Mouse (Mus musculus) liver, embryonic 16.5 days (tissue): Measurements from ENCODE around the gene Epyc. TPM values are rescaled to one million over a fixed set of nuclear protein-coding genes. Genes with fewer than 3 reads are reported as not detected.

Experiments used
- ATAC-seq: fragments of 200-750 bp; cut with Nextera tagmentation; 2 replicates; pipeline ENCODE4 v1.8.0; 2017; ENCODE audit warnings: low read depth, mild to moderate bottlenecking, moderate number of reproducible peaks, moderate library complexity
- H3K27ac ChIP-seq: fragments of 300-500 bp; sonication (generic); 2 replicates; pipeline ENCODE4 v1.5.1; 2014; ENCODE audit warnings: mild to moderate bottlenecking, low read length
- H3K27me3 ChIP-seq: fragments of 300-500 bp; sonication (generic); 2 replicates; pipeline ENCODE4 v1.6.1; 2014; ENCODE audit warnings: low read depth, low read length, mixed read lengths; ENCODE audit not compliant: control insufficient read depth, insufficient read depth
- H3K36me3 ChIP-seq: fragments of 300-500 bp; sonication (generic); 2 replicates; pipeline ENCODE4 v1.6.1; 2014; ENCODE audit warnings: mild to moderate bottlenecking; ENCODE audit not compliant: control insufficient read depth, insufficient read depth
- H3K4me1 ChIP-seq: fragments of 300-500 bp; sonication (generic); 2 replicates; pipeline ENCODE4 v1.6.1; 2014; ENCODE audit warnings: low read depth, low read length, mixed read lengths; ENCODE audit not compliant: control insufficient read depth
- H3K4me2 ChIP-seq: fragments of 300-500 bp; sonication (generic); 2 replicates; pipeline ENCODE4 v1.6.1; 2014; ENCODE audit warnings: low read depth, low read length, mixed read lengths
- H3K4me3 ChIP-seq: fragments of 300-500 bp; sonication (generic); 2 replicates; pipeline ENCODE4 v1.5.1; 2014; ENCODE audit warnings: low read depth, mild to moderate bottlenecking, low read length
- H3K9ac ChIP-seq: fragments of 300-500 bp; sonication (generic); 2 replicates; pipeline ENCODE4 v1.6.1; 2014; ENCODE audit warnings: low read depth, low read length
- H3K9me3 ChIP-seq: fragments of 300-500 bp; sonication (generic); replicated peaks from 2 replicates; pipeline ENCODE4 v1.6.1; 2016; ENCODE audit warnings: low read length; ENCODE audit not compliant: control insufficient read depth
- WGBS: fragments of 180-500 bp; shearing (Covaris S2); extraction: QIAGEN DNeasy Blood & Tissue Kit; methylation state at CpG from one replicate; pipeline ENCODE4 v1.1.7; 2014; ENCODE audit not compliant: insufficient replicate concordance; 5-methylcytosine and 5-hydroxymethylcytosine counted together
- polyA plus RNA-seq: library from polyadenylated mRNA; unstranded; fragments of >200 nt; fragmentation: Nextera tagmentation; extraction: Ambion mirVana; gene quantifications from 2 replicates; pipeline ENCODE4 v1.2.1, GENCODE M21; 2015

Gene Epyc
- polyA plus RNA-seq, 1 experiment from 2014 or later = not detected

DNA sequence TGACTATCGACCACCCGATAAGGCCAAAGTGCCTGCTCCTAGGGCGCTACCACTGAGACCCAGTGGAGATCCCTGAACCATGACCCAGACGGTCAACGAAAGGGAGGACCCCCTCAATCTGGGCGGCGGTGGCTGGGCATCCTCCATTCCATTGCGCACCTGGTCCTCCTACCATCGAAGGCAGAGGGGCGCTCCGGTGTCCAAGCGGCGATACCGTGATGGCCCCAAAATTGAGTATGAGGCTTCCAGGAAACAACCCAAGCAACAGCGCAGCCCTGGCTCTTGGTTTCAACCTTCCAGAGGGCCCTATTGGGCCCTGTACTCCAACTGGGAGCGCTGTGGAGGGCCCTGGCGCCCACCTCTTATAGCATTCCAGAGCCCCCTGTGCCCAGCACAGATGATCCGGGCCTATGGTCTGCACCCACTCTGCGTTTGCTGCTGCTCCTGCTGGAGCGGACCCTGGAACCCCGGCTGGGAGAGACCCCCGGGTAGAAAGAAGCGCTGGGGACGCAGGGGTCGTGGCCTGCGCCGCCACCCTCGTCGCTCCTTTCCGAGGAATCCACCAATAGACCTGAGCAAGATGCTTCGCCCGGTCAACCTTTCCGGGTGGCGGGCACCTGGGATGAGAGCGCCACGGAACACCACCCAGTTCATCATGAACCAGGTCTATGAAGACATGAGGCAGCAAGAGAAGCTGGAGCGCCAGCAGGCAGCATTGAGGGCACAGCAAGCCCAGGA is 49.7 kb downstream of the Epyc start:
- H3K9ac ChIP-seq = no peak overlapping the region
- no peaks in the 10 kb centered on the region for H3K4me1 ChIP-seq
- no peak for ATAC-seq
- no peak overlapping the region for H3K4me3 ChIP-seq
- no peak overlapping the region for H3K4me2 ChIP-seq
- no peak overlapping the region for H3K27ac ChIP-seq
- WGBS = 82% methylated on average over 37 of the region's 37 CpGs
- no peaks in the 10 kb centered on the region for H3K36me3 ChIP-seq
- H3K9me3 ChIP-seq = no peaks in the 10 kb centered on the region
- no peaks in the 10 kb centered on the region for H3K27me3 ChIP-seq

GRCm38 (mm10) chr10:97702321-97702720 is 58.5 kb downstream of the Epyc start:
- Histone ChIP-seq H3K27me3 (no peaks in the 10 kb centered on the region), H3K27ac (no peak overlapping the region), H3K4me3 (no peak overlapping the region), H3K4me2 (no peak overlapping the region), H3K9ac (no peak overlapping the region), H3K4me1 (no peaks in the 10 kb centered on the region), H3K36me3 (no peaks in the 10 kb centered on the region), H3K9me3 (no peaks in the 10 kb centered on the region)
- no peak for ATAC-seq

DNA sequence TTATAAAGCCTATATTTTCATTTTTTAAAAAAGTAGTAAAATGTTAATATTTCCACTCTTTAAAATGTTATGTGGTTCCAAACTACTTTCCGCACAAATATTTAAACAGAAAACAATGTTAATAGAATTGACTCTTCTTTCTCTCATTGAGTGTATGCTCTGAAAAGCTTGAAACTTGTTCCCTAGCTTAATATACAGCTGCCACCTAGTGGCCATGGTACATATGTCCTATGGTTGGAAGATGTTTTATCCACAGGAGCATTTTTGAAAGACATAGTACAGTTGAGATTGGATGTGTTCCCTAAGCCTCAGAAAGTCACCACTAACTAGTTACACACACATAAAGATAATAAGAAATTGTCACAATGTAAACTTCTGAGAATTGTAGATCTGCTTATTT is 60.7 kb downstream of the Epyc start:
- Histone ChIP-seq H3K4me3 (no peak overlapping the region), H3K27ac (no peak overlapping the region), H3K9ac (no peak overlapping the region), H3K9me3 (no peaks in the 10 kb centered on the region), H3K4me2 (no peak overlapping the region), H3K36me3 (no peaks in the 10 kb centered on the region), H3K4me1 (no peaks in the 10 kb centered on the region), H3K27me3 (no peaks in the 10 kb centered on the region)
- 33% methylated on average over 1 of the region's 1 CpGs for WGBS
- ATAC-seq = no peak

DNA sequence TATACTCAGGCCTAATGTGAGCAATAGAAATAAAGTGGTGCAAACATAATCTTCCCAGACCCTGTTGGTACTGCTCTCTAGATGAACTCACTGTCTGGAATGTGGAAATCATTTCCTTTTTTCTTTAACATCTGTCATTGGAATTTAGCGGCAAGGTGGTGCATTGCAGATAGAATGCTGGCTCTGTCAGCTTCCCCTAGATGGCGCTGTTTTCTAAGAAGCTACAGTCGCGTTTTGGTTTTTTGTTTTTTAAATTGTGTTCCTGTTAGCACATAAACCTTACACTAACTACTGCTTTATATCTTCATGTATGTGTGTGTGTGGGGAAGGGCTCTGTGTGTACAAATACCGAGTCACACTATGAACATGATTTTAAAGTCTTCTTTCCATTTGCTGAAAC is 68.8 kb downstream of the Epyc start:
- Histone ChIP-seq H3K4me2 (no peak overlapping the region), H3K4me3 (no peak overlapping the region), H3K27ac (no peak overlapping the region), H3K27me3 (no peaks in the 10 kb centered on the region), H3K36me3 (no peaks in the 10 kb centered on the region), H3K9me3 (no peaks in the 10 kb centered on the region), H3K9ac (no peak overlapping the region), H3K4me1 (no peaks in the 10 kb centered on the region)
- no peak for ATAC-seq
- 4% methylated on average over 5 of the region's 5 CpGs for WGBS

DNA sequence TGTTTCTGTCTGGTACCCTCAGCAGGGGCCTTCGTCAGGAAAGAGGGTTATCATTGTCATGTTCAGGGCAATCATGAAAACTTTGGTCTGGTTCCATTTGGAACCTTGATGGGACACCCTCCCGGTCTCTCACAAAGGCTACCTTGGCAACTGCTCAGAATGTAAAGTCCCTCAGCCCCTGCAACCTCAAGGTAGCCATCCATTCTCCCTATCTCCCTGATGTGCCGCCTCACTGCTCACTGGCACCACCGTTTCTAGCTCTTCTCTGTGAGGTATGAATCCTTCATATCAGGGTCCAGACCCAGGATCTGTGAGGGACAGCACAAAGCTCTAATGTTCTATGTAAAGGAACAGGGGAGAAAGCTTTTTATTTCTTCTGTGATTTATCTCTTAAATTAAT is 70.7 kb downstream of the Epyc start:
- no peaks in the 10 kb centered on the region for H3K27me3 ChIP-seq
- no peaks in the 10 kb centered on the region for H3K9me3 ChIP-seq
- H3K9ac ChIP-seq = no peak overlapping the region
- no peak overlapping the region for H3K4me3 ChIP-seq
- H3K27ac ChIP-seq = no peak overlapping the region
- no peaks in the 10 kb centered on the region for H3K4me1 ChIP-seq
- ATAC-seq = no peak
- H3K36me3 ChIP-seq = no peaks in the 10 kb centered on the region
- 59% methylated on average over 4 of the region's 4 CpGs for WGBS
- H3K4me2 ChIP-seq = no peak overlapping the region

DNA sequence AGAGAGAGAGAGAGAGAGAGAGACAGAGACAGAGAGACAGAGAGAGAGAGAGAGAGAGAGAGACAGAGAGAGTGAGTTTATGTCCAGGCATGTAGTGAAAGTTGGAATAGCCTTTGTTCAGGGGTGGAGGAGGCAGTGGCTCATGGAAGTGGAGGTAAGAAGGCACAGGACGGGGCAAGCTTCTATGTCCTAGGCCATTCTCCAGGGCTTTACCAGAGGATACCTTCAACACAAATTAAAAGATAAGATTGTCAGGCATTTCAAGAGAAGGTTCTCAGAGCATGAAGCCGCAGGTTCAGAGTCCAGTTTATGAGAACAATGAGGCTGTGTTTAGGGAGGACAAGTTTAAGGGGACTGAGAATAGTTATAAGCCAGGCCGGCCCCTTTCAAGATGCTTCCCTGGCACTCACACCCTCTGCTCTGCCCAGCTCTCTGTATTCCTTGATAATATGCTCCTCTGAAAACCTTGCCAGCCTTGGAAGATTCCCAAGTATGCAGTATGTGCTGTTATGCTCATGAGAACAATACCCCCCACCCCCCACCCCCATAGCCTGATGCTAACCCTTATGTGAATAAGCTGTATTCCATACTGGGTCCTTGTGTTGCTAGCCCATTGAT is 71.5 kb downstream of the Epyc start:
- Histone ChIP-seq H3K9ac (no peak overlapping the region), H3K27me3 (no peaks in the 10 kb centered on the region), H3K4me2 (no peak overlapping the region), H3K4me1 (no peaks in the 10 kb centered on the region), H3K36me3 (no peaks in the 10 kb centered on the region), H3K4me3 (no peak overlapping the region), H3K9me3 (no peaks in the 10 kb centered on the region), H3K27ac (no peak overlapping the region)
- 59% methylated on average over 3 of the region's 3 CpGs for WGBS
- no peak for ATAC-seq

- Histone ChIP-seq H3K27ac (no peak overlapping the region), H3K4me3 (no peak overlapping the region), H3K9me3 (no peaks in the 10 kb centered on the region), H3K4me2 (no peak overlapping the region), H3K4me1 (no peaks in the 10 kb centered on the region), H3K36me3 (no peaks in the 10 kb centered on the region), H3K9ac (no peak overlapping the region), H3K27me3 (no peaks in the 10 kb centered on the region)
- 36% methylated on average over 1 of the region's 1 CpGs for WGBS
- no peak for ATAC-seq
These were observed 73.4 kb downstream of the Epyc start for GRCm38 (mm10) chr10:97717233-97717632.

GRCm38 (mm10) chr10:97718021-97718420 is 74.2 kb downstream of the Epyc start:
- Histone ChIP-seq H3K9ac (no peak overlapping the region), H3K4me3 (no peak overlapping the region), H3K4me2 (no peak overlapping the region), H3K27ac (no peak overlapping the region), H3K9me3 (no peaks in the 10 kb centered on the region), H3K36me3 (no peaks in the 10 kb centered on the region), H3K27me3 (no peaks in the 10 kb centered on the region), H3K4me1 (no peaks in the 10 kb centered on the region)
- no peak for ATAC-seq
- WGBS = 45% methylated on average over 2 of the region's 2 CpGs

DNA sequence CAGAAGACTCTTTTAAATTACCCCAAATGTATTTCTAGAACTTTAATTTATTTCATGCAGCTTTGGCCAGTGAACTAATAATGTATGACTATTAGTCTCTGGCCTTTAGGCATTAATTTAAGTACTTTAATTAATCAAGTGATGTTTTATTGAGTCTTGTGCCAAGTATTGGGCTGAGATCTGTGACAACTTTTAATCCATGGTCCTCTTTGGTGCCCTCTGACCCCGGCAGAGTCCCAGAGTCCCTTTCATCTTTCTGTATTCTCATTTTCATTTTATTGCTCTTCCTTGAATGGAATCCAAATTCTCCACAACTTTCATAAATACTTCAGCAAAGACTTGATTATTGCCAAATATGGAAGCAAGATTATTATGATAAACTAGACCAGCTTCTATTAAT is 76.8 kb downstream of the Epyc start:
- no peaks in the 10 kb centered on the region for H3K4me1 ChIP-seq
- no peaks in the 10 kb centered on the region for H3K36me3 ChIP-seq
- H3K4me3 ChIP-seq = no peak overlapping the region
- no peaks in the 10 kb centered on the region for H3K9me3 ChIP-seq
- H3K27ac ChIP-seq = no peak overlapping the region
- 58% methylated on average over 1 of the region's 1 CpGs for WGBS
- no peak overlapping the region for H3K9ac ChIP-seq
- ATAC-seq = no peak
- no peak overlapping the region for H3K4me2 ChIP-seq
- H3K27me3 ChIP-seq = no peaks in the 10 kb centered on the region
